Mouse (Mus musculus): Measurements from ENCODE around the gene Olfr262.

DNA sequence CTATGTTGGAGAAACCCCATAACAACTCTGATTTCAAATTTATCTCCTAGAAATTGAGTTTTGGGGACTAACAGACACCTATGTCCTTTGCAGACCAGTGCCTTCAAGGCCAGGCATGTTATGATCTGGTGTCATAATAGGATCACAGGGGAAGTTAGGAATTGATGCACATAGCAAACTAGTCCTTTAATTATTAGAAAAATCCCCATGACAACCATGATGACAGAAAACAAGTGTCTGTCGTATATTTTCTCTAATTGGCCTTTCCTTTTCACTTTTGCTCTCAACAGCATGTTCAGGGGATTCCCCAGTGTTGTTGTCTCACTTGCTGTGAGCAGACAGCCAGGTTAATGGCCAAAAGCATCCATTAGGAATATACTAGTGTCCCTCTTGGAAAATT is 19.3 kb upstream of the Olfr262 start, which contains the start of gene Olfr235:
- TF ChIP-seq POLR2A (IDR thresholded peaks at IDR 0.05; ENCODE audit: extremely low read depth, insufficient read depth, low read length): no peak
- TF ChIP-seq CTCF (IDR thresholded peaks at IDR 0.05; ENCODE audit: low read depth, low read length): no peak

Measured in liver, adult 2 months (tissue).